Mouse (Mus musculus) ES-E14 (cell line): ENCODE data around the gene 1500011B03Rik.

Experiments used
- CHD2 ChIP-seq: IDR thresholded peaks from 2 replicates; pipeline ENCODE4 v1.6.1; 2014; ENCODE audit warnings: mild to moderate bottlenecking, low read depth, low read length, inconsistent platforms
- HCFC1 ChIP-seq: IDR thresholded peaks from 2 replicates; pipeline ENCODE4 v1.6.1; 2012; ENCODE audit warnings: low read length, inconsistent platforms, borderline replicate concordance; ENCODE audit not compliant: insufficient read depth

GRCm38 (mm10) chr5:114804335-114804734, 18.9 kb downstream of the 1500011B03Rik start:
- no peak for TF ChIP-seq CHD2
- TF ChIP-seq HCFC1: no peak
